Mouse (Mus musculus): Measurements from ENCODE around the gene Aqp9.

DNA sequence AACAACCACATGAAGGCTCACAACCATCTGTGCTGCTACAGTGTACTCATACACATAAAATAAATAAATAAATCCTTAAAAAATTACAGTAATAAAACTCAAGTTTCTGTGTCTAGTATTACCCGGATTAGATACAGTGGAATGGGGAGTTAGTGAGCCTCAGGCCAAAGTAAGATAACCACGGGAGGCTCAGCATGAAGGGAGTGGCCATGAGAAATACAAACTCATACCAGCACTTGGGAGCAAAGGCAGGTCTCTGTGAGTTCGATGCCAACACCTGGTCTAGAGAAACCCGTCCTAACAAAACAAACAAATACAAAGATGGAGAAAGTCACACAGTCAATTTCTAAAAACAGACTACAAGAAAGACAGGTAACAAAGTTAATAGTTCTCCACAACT, 18.3 kb downstream of the Aqp9 start:
- TF ChIP-seq CTCF (IDR thresholded peaks at IDR 0.05 in 2 of 3, conservative IDR thresholded peaks at IDR 0.05 in 1 of 3; ENCODE audit: control insufficient read depth in 1 of 3, insufficient read depth in 1 of 3, low read depth in 2 of 3, low read length in 3 of 3, poor library complexity in 1 of 3, severe bottlenecking in 1 of 3) (no peak), EP300 (IDR thresholded peaks at IDR 0.05; ENCODE audit: low read depth in 1 of 2, low read length in 2 of 2) (no peak)

Measured in MEL (cell line).